Comparison of ENCODE assay signal across 9 mouse cellular contexts in genomic region chr16:30060412-30060811, GRCm38 (mm10). TPM values are rescaled to one million over a fixed set of nuclear protein-coding genes. Genes with fewer than 3 reads are reported as not detected.
DNase-seq lines count a peak whose midpoint lies in the region; ATAC-seq lines count a peak whose summit lies in the region.
"Had no signal": no experiment of that assay in that cellular context is flagged by ENCODE, and none has a peak within 500 bp of the region (broad histone marks: within the 10 kb centered on the region; RNA-seq: fewer than 3 reads in every experiment).

No protein-coding gene starts in this region.

- no peaks in the 10 kb centered on the region for H3K9me3 ChIP-seq in forebrain, embryonic 10.5 days
- H3K9me3 ChIP-seq in forebrain, embryonic 15.5 days, result no peaks in the 10 kb centered on the region
- no peaks in the 10 kb centered on the region for H3K9me3 ChIP-seq in embryonic facial prominence, embryonic 14.5 days (ENCODE audit: control insufficient read depth, low read length)
- H3K9me3 ChIP-seq in intestine, embryonic 16.5 days (ENCODE audit: control insufficient read depth, low read length), result no peaks in the 10 kb centered on the region
- H3K9me3 ChIP-seq in lung, embryonic 15.5 days, result no peaks in the 10 kb centered on the region

- 0 out of 2 replicates have a peak overlapping the region, but pooled peaks have one; percentile 1 for H3K4me3 ChIP-seq in forebrain, embryonic 10.5 days
- H3K4me3 ChIP-seq in forebrain, embryonic 15.5 days, result no peak overlapping the region
- no peak overlapping the region for H3K4me3 ChIP-seq in embryonic facial prominence, embryonic 14.5 days (ENCODE audit: low read depth, low read length)
- no peak overlapping the region for H3K4me3 ChIP-seq in intestine, embryonic 16.5 days (ENCODE audit: low read length)
- H3K4me3 ChIP-seq in lung, embryonic 15.5 days, result no peak overlapping the region
- H3K4me3 ChIP-seq: myocyte had no signal

- H3K27ac ChIP-seq in forebrain, embryonic 10.5 days, result peak overlapping the region; percentile 48
- H3K27ac ChIP-seq in forebrain, embryonic 15.5 days (replicated peaks), result no peak overlapping the region
- no peak overlapping the region; the same call in 1 of the 2 replicates for H3K27ac ChIP-seq in embryonic facial prominence, embryonic 14.5 days (replicated peaks; ENCODE audit: low read depth, low read length)
- H3K27ac ChIP-seq in intestine, embryonic 16.5 days (ENCODE audit: low read length), result peak overlapping the region; percentile 55
- H3K27ac ChIP-seq in lung, embryonic 15.5 days, result peak overlapping the region; percentile 99

- peaks cover 74% of the 10 kb centered on the region for H3K4me1 ChIP-seq in forebrain, embryonic 10.5 days
- H3K4me1 ChIP-seq in forebrain, embryonic 15.5 days, result peaks cover 48% of the 10 kb centered on the region
- H3K4me1 ChIP-seq in embryonic facial prominence, embryonic 14.5 days (ENCODE audit: control insufficient read depth, insufficient read depth, low read length), result peaks cover 35% of the 10 kb centered on the region
- H3K4me1 ChIP-seq in intestine, embryonic 16.5 days (ENCODE audit: control insufficient read depth, insufficient read depth, low read length), result peaks cover 45% of the 10 kb centered on the region
- H3K4me1 ChIP-seq in lung, embryonic 15.5 days, result peaks cover 70% of the 10 kb centered on the region

- H3K9ac ChIP-seq in forebrain, embryonic 15.5 days (replicated peaks), result no peak overlapping the region
- no peak overlapping the region for H3K9ac ChIP-seq in embryonic facial prominence, embryonic 14.5 days (ENCODE audit: low read depth, low read length)
- H3K9ac ChIP-seq in intestine, embryonic 16.5 days (ENCODE audit: low read depth, low read length), result peak overlapping the region; percentile 44
- no peak overlapping the region for H3K9ac ChIP-seq in lung, embryonic 15.5 days

- H3K4me2 ChIP-seq in forebrain, embryonic 15.5 days (replicated peaks), result no peak overlapping the region
- 0 out of 2 replicates have a peak overlapping the region, but pooled peaks have one; percentile 8 for H3K4me2 ChIP-seq in embryonic facial prominence, embryonic 14.5 days (ENCODE audit: low read depth, low read length)
- H3K4me2 ChIP-seq in intestine, embryonic 16.5 days (ENCODE audit: low read depth, low read length), result peak overlapping the region; percentile 9; the same call in 1 of the 2 replicates
- H3K4me2 ChIP-seq in lung, embryonic 15.5 days, result peak overlapping the region; percentile 3; the same call in 1 of the 2 replicates

- no peak for ATAC-seq in forebrain, embryonic 15.5 days (replicated peaks)
- ATAC-seq in embryonic facial prominence, embryonic 14.5 days (ENCODE audit: low read depth), result peak; percentile 48; the same call in 1 of the 2 replicates
- ATAC-seq in intestine, embryonic 16.5 days, result 0 out of 2 replicates have a peak, but pooled peaks have one; percentile 7
- peak; percentile 6; the same call in 1 of the 2 replicates for ATAC-seq in lung, embryonic 15.5 days (ENCODE audit: borderline replicate concordance, extremely low read depth, low FRiP score, low TSS enrichment)
- no peak for ATAC-seq in erythroid progenitor cell, adult 5-6 weeks (replicated peaks; ENCODE audit: low FRiP score, poor library complexity, severe bottlenecking)

- WGBS in forebrain, embryonic 10.5 days, result 6% methylated on average over 8 of the region's 8 CpGs
- WGBS in forebrain, embryonic 15.5 days, result 3% methylated on average over 8 of the region's 8 CpGs
- 12% methylated on average over 8 of the region's 8 CpGs for WGBS in embryonic facial prominence, embryonic 14.5 days
- WGBS in intestine, embryonic 16.5 days, result 24% methylated on average over 8 of the region's 8 CpGs
- 15% methylated on average over 8 of the region's 8 CpGs for WGBS in lung, embryonic 15.5 days

- no peak for DNase-seq in forebrain, embryonic 10.5 days (ENCODE audit: extremely low spot score, low spot score)
- DNase-seq in embryonic facial prominence, embryonic 14.5 days (ENCODE audit: low spot score), result peak; percentile 90
- DNase-seq in testis, postnatal 10 days (ENCODE audit: low spot score), result no peak
- no peak for DNase-seq in spleen, postnatal 10 days (ENCODE audit: low spot score in 2 of 2)

- H3K27me3 ChIP-seq in forebrain, embryonic 10.5 days (ENCODE audit: poor library complexity, severe bottlenecking), result peaks cover 70% of the 10 kb centered on the region
- peaks cover 16% of the 10 kb centered on the region for H3K27me3 ChIP-seq in forebrain, embryonic 15.5 days
- H3K27me3 ChIP-seq in embryonic facial prominence, embryonic 14.5 days (replicated peaks; ENCODE audit: control insufficient read depth, insufficient read depth, low read length), result 0 out of 2 replicates have a peak, but pooled peaks cover 3% of the 10 kb centered on the region
- H3K27me3 ChIP-seq in intestine, embryonic 16.5 days (replicated peaks; ENCODE audit: control insufficient read depth, insufficient read depth, low read length), result no peaks in the 10 kb centered on the region
- no peaks in the 10 kb centered on the region for H3K27me3 ChIP-seq in lung, embryonic 15.5 days

- no peaks in the 10 kb centered on the region for H3K36me3 ChIP-seq in forebrain, embryonic 10.5 days (replicated peaks)
- no peaks in the 10 kb centered on the region for H3K36me3 ChIP-seq in forebrain, embryonic 15.5 days
- H3K36me3 ChIP-seq in embryonic facial prominence, embryonic 14.5 days (ENCODE audit: control insufficient read depth, insufficient read depth, low read length), result no peaks in the 10 kb centered on the region
- no peaks in the 10 kb centered on the region for H3K36me3 ChIP-seq in intestine, embryonic 16.5 days (ENCODE audit: control insufficient read depth, insufficient read depth, low read length)
- no peaks in the 10 kb centered on the region for H3K36me3 ChIP-seq in lung, embryonic 15.5 days

RNA-seq across cellular contexts. Expression of gene Hes1, which starts 3.8 kb away (rescaled TPM):
- 42.5 and 49.0 TPM in 2 replicates for polyA plus RNA-seq in forebrain, embryonic 10.5 days (2016; fragmentation: Nextera tagmentation; extraction: Ambion mirVana)
- polyA plus RNA-seq in forebrain, embryonic 15.5 days (2015; fragmentation: Nextera tagmentation; extraction: Ambion mirVana), result 16.4 and 18.8 TPM in 2 replicates
- 49.8 and 53.5 TPM in 2 replicates for polyA plus RNA-seq in embryonic facial prominence, embryonic 14.5 days (2014; fragmentation: Nextera tagmentation; extraction: Ambion mirVana)
- 25.9 and 36.1 TPM in 2 replicates for polyA plus RNA-seq in intestine, embryonic 16.5 days (2015; fragmentation: Nextera tagmentation; extraction: Ambion mirVana)
- polyA plus RNA-seq in lung, embryonic 15.5 days (2015; fragmentation: Nextera tagmentation; extraction: Ambion mirVana), result 47.1 and 49.2 TPM in 2 replicates
- 1.8 TPM in 1 of 2 replicates, not detected in the other for total RNA-seq in erythroid progenitor cell, adult 5-6 weeks (2015; ENCODE audit: low replicate concordance)
- total RNA-seq in erythroid progenitor cell, adult 5-6 weeks (2017; ENCODE audit: low replicate concordance), result 2.1 TPM in 1 of 2 replicates, not detected in the other

Comparison
In these comparisons a context has a peak if more than half of its experiments do, and no peak if none do; other contexts are left out.
1. H3K27ac ChIP-seq: peak in forebrain, embryonic 10.5 days (single experiment), intestine, embryonic 16.5 days (single experiment) and lung, embryonic 15.5 days (single experiment); none in forebrain, embryonic 15.5 days (single experiment) and embryonic facial prominence, embryonic 14.5 days (single experiment).
2. ATAC-seq: peak in embryonic facial prominence, embryonic 14.5 days (single experiment), intestine, embryonic 16.5 days (single experiment) and lung, embryonic 15.5 days (single experiment); none in forebrain, embryonic 15.5 days (single experiment) and erythroid progenitor cell, adult 5-6 weeks (single experiment).